In the genomic region with DNA sequence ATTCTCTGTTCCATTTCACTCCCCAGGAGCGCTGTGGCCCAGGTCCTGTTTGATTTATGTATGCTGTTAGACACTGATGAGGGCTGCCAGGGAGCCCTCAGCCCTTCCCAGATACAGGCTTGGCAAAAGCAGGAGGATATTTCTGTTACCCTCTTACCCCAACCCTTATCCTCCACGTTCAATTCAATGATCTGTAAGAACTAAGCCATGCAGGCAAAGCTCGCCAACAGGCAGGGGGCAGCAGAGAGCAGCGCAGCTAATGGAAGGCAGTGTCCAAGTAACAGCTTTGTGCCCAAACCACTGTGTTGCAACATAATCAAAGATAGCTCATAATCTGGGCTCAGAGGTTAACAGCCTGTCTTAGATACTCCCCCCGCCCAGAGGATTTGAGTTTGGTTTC, we compare ENCODE assay signal across 9 mouse cellular contexts.
DNase-seq lines count a peak whose midpoint lies in the region; ATAC-seq and TF ChIP-seq lines count a peak whose summit lies in the region.
"Had no signal": no experiment of that assay in that cellular context is flagged by ENCODE, and none has a peak within 500 bp of the region (broad histone marks: within the 10 kb centered on the region; RNA-seq: fewer than 3 reads in every experiment).

No protein-coding gene starts in this region.

- TF ChIP-seq CTCF in midbrain, postnatal 0 days (IDR thresholded peaks at IDR 0.05) = peak; percentile 85
- peak; percentile 81; the same call in 1 of the 2 replicates for TF ChIP-seq CTCF in spleen, adult 2 months (IDR thresholded peaks at IDR 0.05; ENCODE audit: extremely low read depth, insufficient read depth, insufficient read length, insufficient replicate concordance)

- H3K9me3 ChIP-seq in midbrain, postnatal 0 days (ENCODE audit: low read length) = no peaks in the 10 kb centered on the region

- no peak for TF ChIP-seq POLR2A in spleen, adult 2 months (IDR thresholded peaks at IDR 0.05; ENCODE audit: low read depth, low read length)

- WGBS in midbrain, postnatal 0 days = 41% methylated on average over 5 of the region's 5 CpGs
- 46% methylated on average over 5 of the region's 5 CpGs for WGBS in spleen, adult 2 months

- no peak overlapping the region for H3K4me3 ChIP-seq in midbrain, postnatal 0 days (ENCODE audit: low read depth, low read length)
- H3K4me3 ChIP-seq in spleen, adult 2 months (ENCODE audit: extremely low read depth, insufficient read depth, insufficient read length) = no peak overlapping the region
- H3K4me3 ChIP-seq: megakaryocyte, embryonic 14.5 days had no signal

- no peak overlapping the region for H3K27ac ChIP-seq in midbrain, postnatal 0 days (ENCODE audit: low read depth, low read length)
- no peak overlapping the region for H3K27ac ChIP-seq in spleen, adult 2 months (ENCODE audit: insufficient read depth, low read length)

- H3K9ac ChIP-seq in midbrain, postnatal 0 days (replicated peaks; ENCODE audit: low read length, poor library complexity, severe bottlenecking) = no peak overlapping the region

- H3K27me3 ChIP-seq in midbrain, postnatal 0 days (ENCODE audit: insufficient read depth, low read length) = no peaks in the 10 kb centered on the region
- no peaks in the 10 kb centered on the region for H3K27me3 ChIP-seq in spleen, adult 2 months (ENCODE audit: control insufficient read depth, insufficient read depth, low read length)

- H3K4me2 ChIP-seq in midbrain, postnatal 0 days (ENCODE audit: low read depth, low read length, poor library complexity, severe bottlenecking) = no peak overlapping the region

- intact Hi-C loops in heart, postnatal 25 days (cut with DNase I) = loop anchor here (1.0 to 10.0 kb wide), 2 partner anchors 545 to 720 kb away; no protein-coding TSS in a partner anchor

- DNase-seq in CD4-positive, CD25-positive, alpha-beta regulatory T cell, adult 2 months (ENCODE audit: low read depth, low spot score) = peak; percentile 54
- DNase-seq in adrenal gland, postnatal 4 days (ENCODE audit: low spot score in 2 of 2) = peak; percentile 72
- DNase-seq in heart, postnatal 25 days (ENCODE audit: low spot score) = peak; percentile 42
- peak; percentile 78 for DNase-seq in layer of hippocampus, postnatal 36 days
- DNase-seq in midbrain, postnatal 0 days (ENCODE audit: low spot score) = peak; percentile 71
- peak in 1 of 2 experiments; percentile 64 for DNase-seq in spleen, adult 2 months (ENCODE audit: low read depth in 1 of 2, low spot score in 2 of 2)

- ATAC-seq in CD4-positive, CD25-positive, alpha-beta regulatory T cell, adult 4 months = no peak
- peak; percentile 70 for ATAC-seq in erythroblast, adult 5-6 weeks (replicated peaks; ENCODE audit: low FRiP score, poor library complexity, severe bottlenecking)
- ATAC-seq in midbrain, postnatal 0 days (ENCODE audit: low FRiP score) = no peak

- no peaks in the 10 kb centered on the region for H3K36me3 ChIP-seq in midbrain, postnatal 0 days (ENCODE audit: insufficient read depth, low read length)
- H3K36me3 ChIP-seq in spleen, adult 2 months (ENCODE audit: control insufficient read depth, insufficient read depth, low read length) = no peaks in the 10 kb centered on the region

- no peaks in the 10 kb centered on the region for H3K4me1 ChIP-seq in midbrain, postnatal 0 days (ENCODE audit: insufficient read depth, low read length)
- no peaks in the 10 kb centered on the region for H3K4me1 ChIP-seq in spleen, adult 2 months (ENCODE audit: control insufficient read depth, insufficient read depth, insufficient read length)
- H3K4me1 ChIP-seq: megakaryocyte, embryonic 14.5 days had no signal
